Mouse (Mus musculus) lung, embryonic 16.5 days (tissue): Measurements from ENCODE around the gene Klhl11. TPM values are rescaled to one million over a fixed set of nuclear protein-coding genes. Genes with fewer than 3 reads are reported as not detected.

ENCODE experiments used
- ATAC-seq: fragments of 200-750 bp; cut with Nextera tagmentation; 2 replicates; pipeline ENCODE4 v1.8.0; 2017; ENCODE audit warnings: low read depth, mild to moderate bottlenecking, moderate library complexity
- H3K27ac ChIP-seq: fragments of 300-500 bp; sonication (generic); 2 replicates; pipeline ENCODE4 v1.5.1; 2014; ENCODE audit warnings: mild to moderate bottlenecking, control low read depth, low read length
- H3K27me3 ChIP-seq: fragments of 300-500 bp; sonication (generic); 2 replicates; pipeline ENCODE4 v1.6.1; 2014; ENCODE audit warnings: low read depth, low read length, mixed read lengths; ENCODE audit not compliant: control insufficient read depth, insufficient read depth
- H3K36me3 ChIP-seq: fragments of 300-500 bp; sonication (generic); 2 replicates; pipeline ENCODE4 v1.6.1; 2014; ENCODE audit warnings: low read length; ENCODE audit not compliant: control insufficient read depth, insufficient read depth
- H3K4me1 ChIP-seq: fragments of 300-500 bp; sonication (generic); replicated peaks from 2 replicates; pipeline ENCODE4 v1.6.1; 2014; ENCODE audit warnings: low read length, mixed read lengths; ENCODE audit not compliant: control insufficient read depth, insufficient read depth
- H3K4me2 ChIP-seq: fragments of 300-500 bp; sonication (generic); 2 replicates; pipeline ENCODE4 v1.6.1; 2014; ENCODE audit warnings: low read depth, low read length, control low read depth
- H3K4me3 ChIP-seq: fragments of 300-500 bp; sonication (generic); 2 replicates; pipeline ENCODE4 v1.5.1; 2014; ENCODE audit warnings: mild to moderate bottlenecking, low read length, control low read depth
- H3K9ac ChIP-seq: fragments of 300-500 bp; sonication (generic); 2 replicates; pipeline ENCODE4 v1.6.1; 2014; ENCODE audit warnings: low read length, control low read depth
- H3K9me3 ChIP-seq: fragments of 300-500 bp; sonication (generic); 2 replicates; pipeline ENCODE4 v1.6.1; 2016; ENCODE audit warnings: low read length; ENCODE audit not compliant: control insufficient read depth
- WGBS: fragments of 180-500 bp; shearing (Covaris S2); extraction: QIAGEN DNeasy Blood & Tissue Kit; methylation state at CpG from one replicate; pipeline ENCODE4 v1.1.7; 2014; 5-methylcytosine and 5-hydroxymethylcytosine counted together
- polyA plus RNA-seq: library from polyadenylated mRNA; unstranded; fragments of >200 nt; fragmentation: Nextera tagmentation; extraction: Ambion mirVana; gene quantifications from 2 replicates; pipeline ENCODE4 v1.2.1, GENCODE M21; 2015

Klhl11 gene
- polyA plus RNA-seq, 1 experiment from 2014 or later: 8.4 TPM

- 90% methylated on average over 3 of the region's 3 CpGs for WGBS
- H3K27ac ChIP-seq: no peak overlapping the region
- no peak overlapping the region for H3K4me2 ChIP-seq
- H3K4me1 ChIP-seq: no peaks in the 10 kb centered on the region
- H3K4me3 ChIP-seq: no peak overlapping the region
- H3K36me3 ChIP-seq: peaks cover 39% of the 10 kb centered on the region
- no peaks in the 10 kb centered on the region for H3K9me3 ChIP-seq
- no peaks in the 10 kb centered on the region for H3K27me3 ChIP-seq
- no peak overlapping the region for H3K9ac ChIP-seq
- no peak for ATAC-seq
Observed at GRCm38 (mm10) chr11:100484461-100484860, 11.9 kb upstream of the Klhl11 start.

- ATAC-seq: no peak
- 35% methylated on average over 7 of the region's 7 CpGs for WGBS
- no peak overlapping the region for H3K27ac ChIP-seq
Observed at GRCm38 (mm10) chr11:100479152-100479551, 6.6 kb upstream of the Klhl11 start.

GRCm38 (mm10) chr11:100476281-100476680 lies 3.7 kb upstream of the Klhl11 start:
- Histone ChIP-seq H3K27me3 (no peaks in the 10 kb centered on the region), H3K27ac (no peak overlapping the region), H3K36me3 (peaks cover 13% of the 10 kb centered on the region), H3K4me2 (no peak overlapping the region), H3K4me1 (peaks cover 5% of the 10 kb centered on the region), H3K9me3 (no peaks in the 10 kb centered on the region), H3K4me3 (no peak overlapping the region), H3K9ac (no peak overlapping the region)
- WGBS: 55% methylated on average over 5 of the region's 5 CpGs
- ATAC-seq: peak; percentile 26; the same call in 1 of the 2 replicates

More at GRCm38 (mm10) chr11:100479152-100479551, 6.6 kb upstream of the Klhl11 start:
- H3K4me3 ChIP-seq: no peak overlapping the region
- no peaks in the 10 kb centered on the region for H3K4me1 ChIP-seq
- H3K4me2 ChIP-seq: no peak overlapping the region
- H3K9me3 ChIP-seq: no peaks in the 10 kb centered on the region
- H3K9ac ChIP-seq: no peak overlapping the region
- peaks cover 23% of the 10 kb centered on the region for H3K36me3 ChIP-seq
- H3K27me3 ChIP-seq: no peaks in the 10 kb centered on the region

- peak overlapping the region; percentile 70 for H3K4me2 ChIP-seq
- peak; percentile 21; the same call in 1 of the 2 replicates for ATAC-seq
- H3K36me3 ChIP-seq: peaks cover 2% of the 10 kb centered on the region; the same call in 1 of the 2 replicates
- 30% methylated on average over 5 of the region's 5 CpGs for WGBS
- H3K27ac ChIP-seq: no peak overlapping the region
- H3K9me3 ChIP-seq: no peaks in the 10 kb centered on the region
- H3K4me3 ChIP-seq: peak overlapping the region; percentile 99
- H3K4me1 ChIP-seq: peaks cover 15% of the 10 kb centered on the region
- H3K27me3 ChIP-seq: no peaks in the 10 kb centered on the region
- H3K9ac ChIP-seq: peak overlapping the region; percentile 97
Observed at GRCm38 (mm10) chr11:100472935-100473295, 374 bp upstream of the Klhl11 start.

- WGBS: 2% methylated on average over 30 of the region's 30 CpGs
- Histone ChIP-seq H3K27ac (peak overlapping the region; percentile 52; the same call in 1 of the 2 replicates), H3K4me3 (peak overlapping the region; percentile 99), H3K9ac (peak overlapping the region; percentile 97), H3K4me1 (peaks cover 15% of the 10 kb centered on the region), H3K4me2 (peak overlapping the region; percentile 70), H3K9me3 (no peaks in the 10 kb centered on the region), H3K36me3 (peaks cover 2% of the 10 kb centered on the region; the same call in 1 of the 2 replicates), H3K27me3 (no peaks in the 10 kb centered on the region)
- ATAC-seq: no peak
Observed at GRCm38 (mm10) chr11:100471352-100472196, 967 bp downstream of the Klhl11 start.

GRCm38 (mm10) chr11:100465833-100466232 lies 6.7 kb downstream of the Klhl11 start:
- H3K4me2 ChIP-seq: no peak overlapping the region
- no peak overlapping the region for H3K27ac ChIP-seq
- 57% methylated on average over 1 of the region's 1 CpGs for WGBS
- peaks cover 8% of the 10 kb centered on the region for H3K4me1 ChIP-seq
- no peaks in the 10 kb centered on the region for H3K27me3 ChIP-seq
- no peak overlapping the region for H3K9ac ChIP-seq
- no peak for ATAC-seq
- no peak overlapping the region for H3K4me3 ChIP-seq
- no peaks in the 10 kb centered on the region for H3K9me3 ChIP-seq
- peaks cover 9% of the 10 kb centered on the region for H3K36me3 ChIP-seq

GRCm38 (mm10) chr11:100465229-100465792 lies 7.2 kb downstream of the Klhl11 start:
- H3K4me2 ChIP-seq: no peak overlapping the region
- no peaks in the 10 kb centered on the region for H3K9me3 ChIP-seq
- no peak overlapping the region for H3K9ac ChIP-seq
- H3K4me3 ChIP-seq: no peak overlapping the region
- no peaks in the 10 kb centered on the region for H3K27me3 ChIP-seq
- no peak overlapping the region for H3K27ac ChIP-seq
- WGBS: 83% methylated on average over 1 of the region's 1 CpGs
- H3K36me3 ChIP-seq: peaks cover 9% of the 10 kb centered on the region
- no peak for ATAC-seq
- peaks cover 3% of the 10 kb centered on the region for H3K4me1 ChIP-seq

GRCm38 (mm10) chr11:100462699-100463098 lies 9.8 kb downstream of the Klhl11 start:
- Histone ChIP-seq H3K9ac (no peak overlapping the region), H3K4me3 (no peak overlapping the region), H3K27me3 (no peaks in the 10 kb centered on the region), H3K9me3 (no peaks in the 10 kb centered on the region), H3K36me3 (peaks cover 11% of the 10 kb centered on the region), H3K4me2 (no peak overlapping the region), H3K4me1 (0 out of 2 replicates have a peak, but pooled peaks cover 3% of the 10 kb centered on the region), H3K27ac (no peak overlapping the region)
- WGBS: 88% methylated on average over 10 of the region's 10 CpGs
- ATAC-seq: no peak

- H3K27me3 ChIP-seq: no peaks in the 10 kb centered on the region
- H3K36me3 ChIP-seq: peaks cover 10% of the 10 kb centered on the region
- no peak overlapping the region for H3K9ac ChIP-seq
- ATAC-seq: 0 out of 2 replicates have a peak, but pooled peaks have one; percentile 52
- H3K4me2 ChIP-seq: no peak overlapping the region
- peak overlapping the region; percentile 56 for H3K27ac ChIP-seq
- no peaks in the 10 kb centered on the region for H3K9me3 ChIP-seq
- peaks cover 3% of the 10 kb centered on the region; the same call in 1 of the 2 replicates for H3K4me1 ChIP-seq
- WGBS: 54% methylated on average over 5 of the region's 5 CpGs
- H3K4me3 ChIP-seq: no peak overlapping the region
Observed at GRCm38 (mm10) chr11:100457711-100458110, 14.8 kb downstream of the Klhl11 start.
